Mouse (Mus musculus) heart, adult 2 months (tissue): ENCODE results near the gene Slit3.

Experiments used
- CTCF ChIP-seq: fragments of 200-600 bp; IDR thresholded peaks from 2 replicates; pipeline ENCODE4 v1.8.1; 2022; ENCODE audit warnings: antibody characterized with exemption, mild to moderate bottlenecking, moderate library complexity
- POLR2A ChIP-seq: fragments of 200-500 bp; IDR thresholded peaks from 2 replicates; pipeline ENCODE4 v1.6.1; 2011; ENCODE audit warnings: mild to moderate bottlenecking, low read depth, low read length, control low read depth; ENCODE audit not compliant: insufficient read depth

- TF ChIP-seq CTCF (no peak), POLR2A (no peak)
These were observed 10.2 kb upstream of the Slit3 start for GRCm38 (mm10) chr11:35110784-35111183.
